In genomic region chr7:135863581-135864426, GRCm38 (mm10) we compare ENCODE assay signal across 12 mouse cellular contexts.
DNase-seq lines count a peak whose midpoint lies in the region; ATAC-seq and TF ChIP-seq lines count a peak whose summit lies in the region.
"Had no signal": no experiment of that assay in that cellular context is flagged by ENCODE, and none has a peak within 500 bp of the region (broad histone marks: within the 10 kb centered on the region; RNA-seq: fewer than 3 reads in every experiment).

No protein-coding gene starts in this region.

- WGBS in liver, adult 2 months: 55% methylated on average over 22 of the region's 22 CpGs
- 51% methylated on average over 22 of the region's 22 CpGs for WGBS in liver, embryonic 12.5 days (ENCODE audit: insufficient replicate concordance)

- no peaks in the 10 kb centered on the region for H3K9me3 ChIP-seq in liver, embryonic 12.5 days (replicated peaks)

- H3K27me3 ChIP-seq in liver, adult 2 months (ENCODE audit: control insufficient read depth, insufficient read depth, low read length): no peaks in the 10 kb centered on the region
- H3K27me3 ChIP-seq in liver, embryonic 12.5 days (replicated peaks): no peaks in the 10 kb centered on the region; the same call in 1 of the 2 replicates

- no peak overlapping the region for H3K9ac ChIP-seq in liver, adult 2 months (ENCODE audit: low read depth, low read length)
- H3K9ac ChIP-seq in liver, embryonic 12.5 days: no peak overlapping the region

- no peak overlapping the region for H3K4me3 ChIP-seq in liver, adult 2 months (ENCODE audit: insufficient read depth, low read depth, low read length)
- H3K4me3 ChIP-seq in liver, embryonic 12.5 days: no peak overlapping the region

- TF ChIP-seq POLR2A in liver, adult 2 months (IDR thresholded peaks at IDR 0.05; ENCODE audit: extremely low read depth, insufficient read depth, low read length): no peak

- no peak overlapping the region for H3K4me2 ChIP-seq in liver, embryonic 12.5 days

- DNase-seq in adrenal gland, postnatal 10 days: peak; percentile 47
- no peak for DNase-seq in adrenal gland, adult 2 months
- peak; percentile 6 for DNase-seq in liver, adult 2 months (ENCODE audit: extremely low read depth, low read depth, low spot score)
- peak; percentile 41 for DNase-seq in kidney, adult 11 months
- DNase-seq in mesoderm, embryonic 11.5 days (ENCODE audit: low read depth, low spot score): peak; percentile 58
- no peak for DNase-seq in spleen, postnatal 36 days (ENCODE audit: low spot score in 2 of 2)
- DNase-seq: cerebellum, postnatal 25 days; thymus, postnatal 4 days had no signal

- H3K36me3 ChIP-seq in liver, adult 2 months (ENCODE audit: control insufficient read depth, insufficient read depth, low read length): no peaks in the 10 kb centered on the region
- no peaks in the 10 kb centered on the region for H3K36me3 ChIP-seq in liver, embryonic 12.5 days

- TF ChIP-seq CTCF in liver, adult 2 months (IDR thresholded peaks at IDR 0.05; ENCODE audit: low read depth, low read length): no peak

- no peak overlapping the region for H3K27ac ChIP-seq in liver, adult 2 months (replicated peaks; ENCODE audit: insufficient read depth, low read depth, low read length)
- H3K27ac ChIP-seq in liver, embryonic 12.5 days: no peak overlapping the region
- H3K27ac ChIP-seq: macrophage had no signal

- no peaks in the 10 kb centered on the region for H3K79me2 ChIP-seq in liver, adult 2 months (ENCODE audit: control insufficient read depth, insufficient read depth, low read length)

- ATAC-seq in liver, embryonic 12.5 days: no peak
- no peak for ATAC-seq in CD4-positive, CD25-positive, alpha-beta regulatory T cell, adult 4 months
- ATAC-seq: inflammation-experienced regulatory T-cells, adult 6 months had no signal

- no peaks in the 10 kb centered on the region for H3K4me1 ChIP-seq in liver, adult 2 months (ENCODE audit: control insufficient read depth, insufficient read depth, low read length)
- H3K4me1 ChIP-seq in liver, embryonic 12.5 days: no peaks in the 10 kb centered on the region

Comparison
In these comparisons a context has a peak if more than half of its experiments do, and no peak if none do; other contexts are left out.
1. DNase-seq: peak in adrenal gland, postnatal 10 days (single experiment), liver, adult 2 months (single experiment), kidney, adult 11 months (single experiment) and mesoderm, embryonic 11.5 days (single experiment); none in adrenal gland, adult 2 months (single experiment) and spleen, postnatal 36 days (0 of 2).